Mouse (Mus musculus) gastrocnemius, postnatal 36 days (tissue): ENCODE measurements at regions not wholly inside any gene's neighbourhood (a gene's known extent, or its start where the extent isn't known, plus 50 kb on each side); places are given as distances from the start of the nearest gene placed in this dataset.
A peak's percentile ranks its signal among the peaks of the same experiment; 100 is the strongest.

Source experiments
- DNase-seq, 2 experiments: peaks; one replicate each; pipeline ENCODE4 v3.0.0; 2022
- intact Hi-C: fragments of 180-260 bp; cut with DNase I; formaldehyde crosslinking; loops from one replicate; pipeline ENCODE4 v1.15.1; 2025

DNA sequence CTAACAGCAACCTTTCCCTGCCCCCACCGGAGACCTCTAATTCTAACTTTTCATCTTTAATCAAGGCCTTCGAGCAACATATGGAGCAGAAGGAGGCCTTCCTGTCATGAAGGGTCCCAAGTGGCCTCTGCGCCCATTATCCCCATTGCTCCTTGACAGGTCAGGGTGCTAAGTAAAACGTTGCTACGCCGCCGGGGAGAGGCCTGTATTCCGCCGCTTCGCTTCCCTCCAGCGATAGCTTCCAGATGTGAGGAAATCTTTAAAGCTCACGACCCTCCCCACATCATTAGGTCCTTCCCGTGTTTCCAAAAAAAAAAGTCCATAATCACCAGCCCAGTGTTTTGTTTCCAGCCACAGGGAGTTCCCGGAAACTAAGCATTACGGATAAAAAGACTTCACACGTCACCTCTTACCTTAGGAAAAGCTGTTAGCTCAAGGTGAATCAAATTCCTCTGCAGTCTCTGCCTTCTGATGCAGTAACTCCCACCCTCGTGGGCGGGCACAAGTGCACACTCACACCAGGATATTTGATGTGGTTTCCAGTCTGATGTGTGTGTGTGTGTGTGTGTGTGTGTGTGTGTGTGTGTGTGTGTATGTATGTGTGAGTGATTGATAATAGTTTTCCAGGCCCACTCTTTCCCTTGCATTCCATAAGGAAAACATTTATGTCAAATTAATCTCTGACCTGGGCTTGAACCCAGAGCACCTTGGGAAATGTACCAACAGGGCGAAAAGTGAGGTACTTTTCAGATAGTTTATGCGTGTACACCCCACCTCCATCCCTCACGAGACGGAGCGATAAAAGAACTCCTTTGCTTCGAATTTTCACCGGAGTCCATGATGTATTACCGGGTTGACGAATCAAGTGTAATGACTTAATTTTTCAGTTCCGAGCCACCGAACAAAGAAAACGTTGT lies 107.5 kb downstream of the Gm45692 start:
- DNase-seq: no peak
- intact Hi-C loops: no loop called here

DNA sequence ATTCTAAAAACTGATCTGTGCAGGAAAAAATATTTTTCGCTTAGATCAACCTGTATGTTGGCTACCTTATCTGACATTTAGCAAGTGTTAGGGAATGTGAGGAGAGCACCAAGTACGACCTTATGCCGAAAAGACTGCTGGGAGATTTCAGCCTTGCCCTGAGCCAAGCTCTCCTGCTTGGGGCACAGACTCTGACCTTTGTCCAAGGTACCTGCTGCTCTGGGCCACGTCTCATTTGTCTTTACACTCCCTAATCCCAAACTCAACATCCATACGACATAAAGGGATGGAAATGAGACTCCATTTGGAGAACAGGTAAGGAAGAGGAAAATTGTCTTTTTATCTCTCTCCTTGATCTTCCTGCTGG lies 108.2 kb downstream of the Gm45692 start:
- no peak for DNase-seq
- intact Hi-C loops: no loop called here

DNA sequence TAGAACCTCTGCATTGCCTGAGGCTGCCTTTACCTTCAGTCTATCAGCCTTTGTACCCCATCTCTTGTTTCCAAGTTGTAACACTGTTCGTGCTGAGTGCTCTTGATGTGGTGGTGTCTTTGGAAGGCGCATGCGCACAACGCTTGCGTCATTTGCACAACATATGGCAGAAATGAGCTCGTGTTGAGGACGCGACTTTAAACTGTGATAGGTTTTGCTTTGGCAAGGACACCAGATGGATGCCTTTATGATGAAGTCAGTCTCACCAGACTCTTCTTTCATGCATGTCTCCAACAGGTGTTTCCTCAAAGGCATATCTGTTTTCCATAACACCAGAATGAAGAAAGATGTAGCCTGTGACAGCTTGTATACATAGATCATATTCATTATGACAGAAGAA lies 110.2 kb downstream of the Gm45692 start:
- intact Hi-C loops: no loop called here

DNA sequence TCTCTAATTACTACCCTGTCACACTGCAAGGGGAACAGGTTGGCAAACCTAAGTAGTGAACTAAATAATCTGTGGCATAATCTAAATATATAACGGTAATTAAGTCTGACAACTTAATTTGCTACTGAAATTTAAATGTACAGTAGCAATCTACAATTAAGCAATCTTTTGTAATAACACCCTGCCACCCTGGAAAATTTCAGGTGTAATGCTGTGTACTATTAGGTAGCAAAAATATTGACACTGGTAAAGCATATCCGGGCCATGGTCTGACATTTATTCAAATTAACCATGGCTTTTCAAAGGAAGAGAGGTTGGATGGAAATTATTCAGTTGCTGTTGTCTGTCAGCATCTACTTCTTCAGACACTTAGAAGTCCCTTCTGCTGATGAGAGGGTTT lies 119.7 kb downstream of the Gm45692 start:
- intact Hi-C loops: no loop called here
- no peak for DNase-seq

More for the DNA sequence above, 110.2 kb downstream of the Gm45692 start:
- no peak for DNase-seq

DNA sequence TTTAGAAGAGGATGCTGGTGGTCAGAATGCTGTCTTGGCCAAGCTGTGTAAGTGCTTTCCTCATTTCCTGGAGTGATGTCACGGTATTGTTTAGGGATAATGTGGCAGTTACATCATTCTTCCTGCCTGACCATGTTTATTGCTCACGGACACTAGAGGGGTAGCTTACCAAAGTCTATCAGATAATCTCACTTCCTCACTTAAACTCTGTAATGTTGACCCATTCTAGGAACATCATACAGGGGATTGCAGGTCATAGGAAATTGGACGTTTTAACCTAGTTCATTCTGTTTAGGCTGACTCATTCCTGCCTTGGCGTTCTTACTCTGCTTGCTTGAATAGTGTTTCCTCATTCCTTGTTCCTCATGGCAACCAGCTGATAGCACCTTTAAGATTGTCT lies 120.3 kb downstream of the Gm45692 start:
- intact Hi-C loops: no loop called here
- no peak for DNase-seq

DNA sequence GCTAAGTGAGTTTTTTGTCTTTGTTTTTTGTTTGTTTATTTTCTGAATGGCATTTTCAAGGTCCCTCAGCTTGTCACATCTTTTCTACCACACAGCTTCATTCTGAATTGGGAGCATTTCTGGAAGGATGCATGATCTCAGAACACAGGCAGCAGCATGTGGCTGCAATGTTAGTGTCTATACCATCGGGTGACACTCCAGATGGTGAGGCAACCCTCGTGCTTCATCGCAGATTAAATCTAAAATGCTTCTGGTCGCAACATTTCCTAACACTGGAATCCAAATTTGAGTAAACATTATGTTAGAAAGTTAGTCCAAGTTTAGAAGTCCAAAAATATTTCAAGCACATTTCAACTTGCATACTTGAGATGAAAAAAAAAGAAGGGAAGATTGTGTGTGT lies 124.4 kb downstream of the Gm45692 start:
- intact Hi-C loops: no loop called here
- no peak for DNase-seq

DNA sequence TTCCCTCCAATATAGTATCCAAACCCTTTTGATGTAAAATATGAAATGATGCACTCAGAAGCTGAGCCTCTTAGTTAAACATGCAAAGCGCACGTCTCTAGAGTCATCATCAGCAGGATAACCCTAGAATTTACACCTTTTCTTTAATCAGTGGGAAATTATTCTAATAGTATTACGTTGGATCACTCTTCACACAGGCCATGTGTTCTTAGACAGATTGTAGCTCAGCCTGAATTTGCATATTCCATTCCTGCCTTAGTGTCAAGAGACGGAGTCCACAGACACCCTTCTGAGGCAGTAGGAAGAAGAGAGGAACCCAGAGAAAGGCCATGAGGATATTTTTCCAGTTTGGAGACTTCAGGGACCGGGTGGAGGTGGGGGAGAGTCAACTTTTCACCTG lies 125.0 kb downstream of the Gm45692 start:
- no peak for DNase-seq
- intact Hi-C loops: no loop called here

DNA sequence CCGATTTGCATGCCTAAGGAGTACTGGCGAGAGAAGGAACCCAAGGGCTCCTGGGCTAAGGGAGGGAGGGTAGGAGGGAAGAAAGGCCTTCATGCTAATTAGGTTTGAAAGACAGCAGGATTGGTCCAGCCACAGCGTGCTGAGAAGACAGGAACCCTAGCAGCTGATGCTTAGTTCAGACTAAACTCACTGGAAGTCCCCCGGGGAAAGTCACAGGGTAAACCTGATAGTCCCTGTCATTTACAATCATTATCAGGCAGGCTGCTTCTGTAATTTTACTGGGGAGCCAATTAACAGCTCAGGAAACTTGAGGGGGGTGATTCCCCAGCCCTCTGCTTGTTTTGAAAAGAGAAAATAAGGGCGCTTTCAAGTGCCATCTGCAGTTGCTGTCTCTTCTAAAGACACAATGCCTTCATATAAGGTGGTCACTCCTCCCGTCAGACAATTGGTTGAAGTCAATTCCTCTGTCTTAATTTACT lies 135.9 kb downstream of the Gm45692 start:
- intact Hi-C loops: no loop called here
- no peak for DNase-seq

DNA sequence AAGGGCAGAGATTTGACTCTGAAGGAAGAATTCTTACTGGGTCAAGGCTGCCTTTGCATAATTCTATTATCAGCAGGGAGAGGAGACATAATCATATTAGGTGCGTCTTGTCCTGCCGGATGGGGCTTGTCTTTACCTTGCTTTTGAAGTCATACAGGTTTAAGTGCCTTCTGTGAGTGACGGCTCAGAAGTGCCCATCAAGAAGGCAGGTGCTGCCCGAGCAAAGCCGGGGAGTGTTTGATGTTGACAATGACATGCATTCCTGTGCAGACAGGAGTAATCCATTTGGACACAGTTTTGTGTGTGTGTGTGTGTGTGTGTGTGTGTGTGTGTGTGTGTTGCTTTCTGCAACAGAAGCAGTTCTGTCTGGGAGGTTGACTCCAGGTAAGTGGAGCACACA lies 141.0 kb downstream of the Gm45692 start:
- intact Hi-C loops: no loop called here
- no peak for DNase-seq

DNA sequence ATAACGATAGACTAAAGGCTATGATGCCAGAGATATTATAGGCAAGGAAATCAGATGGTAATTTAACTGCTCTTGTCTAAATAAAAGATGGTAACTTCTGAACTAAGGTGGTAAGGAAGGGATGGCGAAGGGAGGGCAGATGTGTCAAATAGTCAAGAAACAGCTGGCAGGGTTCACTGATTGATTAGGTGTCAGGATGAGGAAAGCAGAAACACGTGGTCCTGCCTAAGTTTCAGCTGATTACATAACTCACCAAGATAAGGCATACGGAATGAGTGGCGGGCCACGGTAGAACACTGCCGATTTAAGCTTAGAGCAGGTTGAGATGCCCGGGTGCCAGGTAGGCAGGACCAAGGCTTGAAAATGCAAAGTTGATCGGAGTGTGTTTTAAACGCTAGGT lies 143.2 kb downstream of the Gm45692 start:
- intact Hi-C loops: no loop called here
- no peak for DNase-seq

DNA sequence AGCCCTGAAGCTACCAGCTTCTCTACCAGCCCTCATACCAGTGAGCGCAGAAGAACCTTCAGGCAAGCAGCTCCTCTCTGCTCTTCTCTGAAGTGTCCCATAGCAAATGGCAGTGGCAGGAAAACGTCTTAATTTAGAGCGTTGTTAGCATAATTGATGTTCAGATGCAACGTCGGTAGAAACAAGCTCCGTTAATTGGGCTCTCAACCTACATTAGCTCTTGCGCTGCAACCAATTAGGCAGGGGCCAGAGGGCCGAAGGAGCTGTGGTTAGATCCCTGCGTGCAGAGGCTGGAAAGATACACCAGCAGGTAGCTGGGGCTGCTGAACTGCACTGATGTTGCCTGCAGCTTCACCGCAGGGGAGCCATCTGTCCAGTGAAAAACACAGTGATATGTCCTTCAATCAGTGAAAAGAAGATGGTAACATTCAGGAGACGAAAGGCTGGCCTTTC lies 145.6 kb downstream of the Gm45692 start:
- intact Hi-C loops: no loop called here

DNA sequence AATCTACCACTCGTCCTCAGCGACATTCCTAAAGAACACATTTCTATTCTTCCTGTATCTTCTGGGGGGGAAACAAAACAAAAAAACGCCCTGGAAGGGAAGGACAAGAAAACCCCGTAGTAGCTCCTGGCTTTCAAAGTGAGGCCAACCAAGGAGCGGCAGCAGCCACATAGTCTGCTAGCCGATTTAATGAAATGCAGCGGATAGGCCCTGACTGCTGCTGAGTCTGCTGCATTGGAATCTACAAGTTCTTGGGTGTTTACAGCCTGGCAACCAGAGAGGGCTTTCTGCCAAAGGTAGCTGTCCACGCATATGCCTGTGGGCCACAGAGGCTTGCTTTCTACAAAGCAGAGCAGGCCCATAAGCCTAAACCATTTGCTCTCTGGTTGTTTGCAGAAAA lies 146.0 kb downstream of the Gm45692 start:
- no peak for DNase-seq
- intact Hi-C loops: no loop called here

More for the DNA sequence above, 145.6 kb downstream of the Gm45692 start:
- DNase-seq: no peak

DNA sequence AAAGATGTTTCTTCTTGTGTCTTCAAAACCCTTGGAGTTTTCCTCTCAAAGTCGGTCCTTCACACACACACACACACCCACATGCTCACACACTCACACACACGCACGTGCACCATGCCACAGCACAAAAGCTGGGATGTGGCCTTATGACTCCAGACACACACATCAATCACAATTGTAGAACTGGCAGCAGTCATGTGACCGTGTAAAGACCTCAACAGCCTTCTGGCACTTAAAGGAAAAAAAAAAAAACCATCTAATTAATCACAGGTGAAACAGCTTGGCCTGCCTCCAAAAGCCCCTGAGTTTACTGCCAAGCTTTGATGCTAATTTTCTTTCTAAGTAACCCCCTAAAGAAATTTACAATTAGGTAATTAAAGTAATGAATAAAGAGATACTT lies 147.1 kb downstream of the Gm45692 start:
- intact Hi-C loops: no loop called here
- no peak for DNase-seq

DNA sequence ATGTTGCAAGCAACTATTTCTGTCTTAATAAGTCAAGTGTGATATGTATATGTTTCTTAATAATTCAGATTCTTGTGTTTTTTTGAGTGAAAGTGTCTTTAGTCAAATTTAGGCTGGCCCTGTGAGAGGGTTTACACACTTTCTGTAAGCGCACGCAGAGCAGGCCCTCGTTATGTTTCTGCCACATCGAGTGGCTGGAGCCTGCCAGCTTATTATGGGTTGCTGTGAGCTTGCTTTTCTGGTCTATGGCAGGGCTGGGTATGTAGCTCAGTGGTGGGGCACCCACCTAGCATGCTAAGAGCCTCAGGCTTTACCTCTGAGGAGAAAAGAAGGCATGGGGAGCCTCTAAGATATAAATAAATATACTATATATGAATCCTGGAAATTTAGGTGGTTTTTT lies 148.2 kb downstream of the Gm45692 start:
- intact Hi-C loops: no loop called here
- DNase-seq: no peak

DNA sequence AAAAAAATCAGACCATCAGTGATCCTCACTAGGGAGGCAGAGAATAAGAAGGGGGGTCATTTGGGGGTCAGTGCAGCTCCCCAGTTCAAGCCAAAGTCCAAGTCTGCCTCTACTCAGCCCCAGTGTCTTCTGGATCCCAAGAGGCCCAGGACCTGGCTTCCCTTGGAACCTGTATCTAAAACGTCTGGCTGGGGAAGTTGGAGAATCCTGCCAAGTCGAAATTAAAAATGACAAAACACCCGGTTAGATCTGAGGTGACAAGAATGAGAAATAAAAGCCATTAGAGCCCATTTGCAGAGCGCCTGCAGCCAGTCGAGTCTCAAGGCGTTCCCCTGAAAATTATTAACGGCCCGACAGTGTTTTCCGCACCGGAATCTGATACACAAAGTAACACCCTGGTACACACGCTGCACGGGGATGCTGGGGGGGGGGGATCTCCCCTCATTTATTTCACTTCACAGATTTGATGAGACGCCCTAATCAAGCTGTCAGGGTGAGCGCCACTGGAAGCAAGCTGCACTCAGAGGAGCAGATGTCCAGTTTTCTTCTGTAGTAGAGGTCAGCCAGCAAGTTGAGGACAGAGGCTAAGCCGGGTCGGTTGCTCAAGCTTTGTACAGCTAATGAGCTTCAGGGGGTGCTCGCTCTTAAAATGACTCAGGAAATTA lies 149.5 kb downstream of the Gm45692 start:
- DNase-seq: peak; percentile 23 to 45
- intact Hi-C loops: no loop called here

DNA sequence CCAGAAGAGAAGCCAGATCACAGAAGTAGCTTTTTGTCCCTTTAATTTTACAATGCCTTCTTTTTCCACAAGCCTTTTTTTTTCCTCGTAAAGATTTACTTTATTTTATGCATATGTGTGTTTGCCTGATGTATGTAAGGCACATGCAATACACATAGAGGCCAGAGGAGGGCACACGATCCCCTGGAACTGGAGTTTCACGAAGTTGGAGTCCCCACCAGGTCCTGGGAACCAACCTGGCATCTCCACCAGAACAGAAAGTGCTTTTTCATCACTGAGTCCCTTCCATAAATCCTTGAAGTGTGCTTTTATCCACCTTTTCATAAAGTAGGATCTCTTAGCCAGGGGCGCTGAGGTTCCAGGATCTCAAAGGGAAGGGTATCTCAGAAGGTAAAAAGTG lies 152.8 kb downstream of the Gm45692 start:
- DNase-seq: no peak
- intact Hi-C loops: no loop called here

DNA sequence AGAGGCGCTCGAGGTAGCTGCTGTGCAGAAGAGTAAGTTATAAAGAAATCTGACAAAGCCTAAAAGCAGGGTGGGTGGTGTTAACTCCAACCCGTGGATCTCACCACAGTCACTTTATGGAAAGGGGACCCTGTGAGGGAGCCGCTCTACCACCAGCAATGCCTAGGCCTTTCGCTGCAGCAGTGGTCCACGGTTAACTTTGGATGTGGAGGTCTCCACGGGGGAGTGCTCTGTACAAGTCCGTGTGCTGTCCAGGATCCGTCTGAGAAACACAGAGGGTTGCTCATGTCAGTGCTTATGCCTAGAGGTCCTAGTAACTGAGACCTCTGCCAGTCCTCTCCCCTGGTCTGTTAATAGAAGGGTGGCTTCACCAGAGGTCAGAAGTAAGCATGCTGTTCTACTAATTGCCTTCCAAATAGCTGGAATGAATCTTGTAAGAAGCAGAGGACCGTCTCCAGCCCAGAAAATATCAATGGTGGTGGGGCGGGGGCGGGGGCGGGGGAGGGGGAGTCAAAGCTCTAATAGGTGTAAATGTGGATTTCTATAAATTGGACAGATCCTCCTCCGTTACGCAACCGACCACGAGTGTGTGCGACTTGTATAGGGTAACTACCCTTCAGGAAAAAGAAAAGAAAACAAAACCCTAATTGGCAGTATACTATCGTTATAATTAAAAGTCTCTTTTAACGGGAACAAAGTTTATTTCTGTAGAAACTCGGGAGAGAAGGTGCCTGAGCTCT lies 153.5 kb downstream of the Gm45692 start:
- DNase-seq: no peak
- intact Hi-C loops: no loop called here

DNA sequence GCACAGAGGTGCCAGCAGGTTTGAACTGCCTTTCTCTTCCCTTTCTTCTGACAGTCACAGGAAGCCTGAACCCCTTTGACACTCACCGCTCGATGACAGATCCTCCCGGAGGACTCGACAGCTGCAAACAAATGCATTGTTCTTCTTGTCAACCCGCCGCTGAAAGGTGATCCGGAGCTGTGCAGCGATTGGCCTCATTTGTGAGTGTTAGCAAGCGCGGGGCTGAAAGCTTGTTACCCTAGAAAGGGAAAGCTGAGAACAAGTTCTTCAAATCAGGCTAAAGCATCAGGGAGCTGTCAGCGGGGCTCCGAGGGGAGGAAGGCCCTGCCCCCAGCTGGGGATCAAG lies 154.1 kb downstream of the Gm45692 start:
- no peak for DNase-seq
- intact Hi-C loops: no loop called here

DNA sequence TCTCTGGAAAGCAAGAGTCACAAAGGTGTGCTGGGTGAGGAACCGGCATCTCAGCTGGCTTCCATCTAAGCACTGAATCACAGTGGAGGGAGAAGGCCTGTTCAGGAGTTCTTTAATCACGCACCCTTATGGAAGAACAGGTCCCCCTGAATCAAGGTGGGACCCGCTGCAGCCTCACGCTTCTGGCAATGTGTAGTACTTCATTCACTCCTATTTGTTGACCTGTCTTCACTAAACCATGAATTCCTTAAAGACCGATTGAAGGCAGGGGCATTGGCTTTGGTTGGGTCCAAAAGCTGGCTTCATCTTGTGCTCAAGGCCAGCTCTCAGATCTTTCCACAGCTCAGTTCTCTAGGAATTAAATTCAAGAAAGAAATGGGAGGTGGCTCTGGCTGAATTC lies 154.5 kb downstream of the Gm45692 start:
- intact Hi-C loops: no loop called here
- DNase-seq: no peak

DNA sequence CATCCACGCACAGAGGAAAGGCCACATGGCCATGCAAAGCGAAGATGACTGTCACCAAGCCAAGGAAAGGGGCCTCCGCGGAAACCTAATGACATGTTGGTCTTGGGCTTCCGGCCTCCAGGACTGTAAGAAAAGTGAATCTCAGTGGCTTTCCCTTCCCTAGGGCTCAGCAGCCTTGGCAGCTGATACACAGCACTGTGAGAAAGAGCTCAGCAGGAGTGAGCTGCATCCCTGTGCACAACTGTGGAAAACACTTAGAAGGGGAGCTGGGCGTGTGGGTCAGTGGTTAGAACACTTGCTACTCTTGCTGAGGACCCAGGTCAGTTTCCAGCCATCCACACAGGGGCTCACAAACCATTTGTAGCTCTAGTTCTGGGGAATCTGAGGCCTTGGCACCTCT lies 155.1 kb downstream of the Gm45692 start:
- DNase-seq: no peak
- intact Hi-C loops: no loop called here

DNA sequence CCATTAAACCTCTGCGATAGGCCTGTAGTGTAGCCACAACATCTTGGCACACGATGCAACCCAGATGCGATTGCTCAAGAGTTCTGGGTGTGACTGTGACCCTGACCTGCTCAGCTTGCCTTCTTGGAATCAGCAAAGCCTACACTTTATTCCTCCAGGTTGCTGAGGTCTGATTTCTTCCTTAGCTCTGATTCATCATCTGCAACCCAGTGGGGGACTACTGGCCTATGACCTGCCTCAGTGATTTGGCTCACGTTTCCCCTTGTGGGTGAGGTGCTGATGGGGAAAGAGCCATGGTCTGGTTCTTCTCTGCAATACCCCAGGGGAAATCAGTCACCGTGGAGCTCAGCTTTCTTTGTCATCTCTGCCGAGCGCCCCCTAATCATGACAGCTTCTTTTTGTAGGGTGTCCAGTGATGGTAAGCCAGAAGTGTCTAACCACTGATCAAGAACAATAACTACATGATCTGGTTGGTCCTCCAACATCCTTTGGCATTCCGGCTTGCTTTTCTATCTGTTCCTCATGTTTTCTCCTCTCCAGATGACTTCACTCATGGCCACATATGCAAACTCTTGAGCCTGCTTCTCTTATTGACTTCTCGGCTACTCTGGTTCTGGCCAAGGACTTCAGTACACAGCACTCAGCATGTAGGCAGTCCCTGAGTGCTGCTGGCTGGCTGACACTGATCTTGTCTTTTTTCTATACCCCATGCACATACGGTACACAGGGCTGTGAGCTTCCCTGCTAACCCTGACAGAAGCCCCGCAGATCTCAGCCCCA lies 163.0 kb downstream of the Gm45692 start:
- intact Hi-C loops: no loop called here

More for the DNA sequence above, 163.0 kb downstream of the Gm45692 start:
- DNase-seq: peak in 1 of 2 experiments; percentile 19
